Mouse (Mus musculus) bone marrow, adult 2 months (tissue): Measurements from ENCODE around the gene Arpc5l.

Source experiments
- CTCF ChIP-seq: fragments of 200-500 bp; IDR thresholded peaks from 2 replicates; pipeline ENCODE4 v1.5.1; 2011; ENCODE audit warnings: low read length, control low read depth; ENCODE audit not compliant: control insufficient read depth, insufficient read depth
- POLR2A ChIP-seq: fragments of 200-500 bp; IDR thresholded peaks from 2 replicates; pipeline ENCODE4 v1.6.1; 2011; ENCODE audit warnings: low read depth, mild to moderate bottlenecking, control low read depth, low read length, borderline replicate concordance; ENCODE audit not compliant: control insufficient read depth

DNA sequence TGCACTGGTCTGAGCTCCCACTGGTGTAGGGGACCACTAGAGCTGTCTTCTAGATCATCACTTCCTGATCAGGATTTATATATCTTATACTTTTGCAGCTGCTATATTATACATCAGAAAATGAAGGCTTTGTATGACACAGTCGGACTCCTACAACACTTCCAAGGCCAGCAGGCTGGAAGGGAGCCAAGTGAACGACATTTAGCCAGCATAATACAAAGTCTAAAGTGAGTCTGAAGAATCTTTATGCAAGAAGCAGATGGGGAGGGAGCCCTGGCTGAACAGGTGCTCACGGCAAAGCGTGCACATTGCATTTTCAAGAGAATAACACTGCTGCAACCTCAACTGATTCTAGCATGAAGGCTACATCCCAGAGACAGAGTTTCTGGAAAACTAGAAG, 12.7 kb upstream of the Arpc5l start:
- TF ChIP-seq CTCF (no peak), POLR2A (no peak)
